Mouse (Mus musculus) heart, adult 2 months (tissue): Measurements from ENCODE around the gene Vwa8. TPM values are rescaled to one million over a fixed set of nuclear protein-coding genes. Genes with fewer than 3 reads are reported as not detected.

Experiments used
- DNase-seq, 2 experiments: peaks; one replicate each; pipeline ENCODE4 v3.0.0; 2021
- H3K27ac ChIP-seq: fragments of 200-600 bp; 2 replicates; pipeline ENCODE4 v1.8.1; 2022
- H3K27me3 ChIP-seq: fragments of 200-500 bp; 2 replicates; pipeline ENCODE4 v1.6.1; 2012; ENCODE audit warnings: mild to moderate bottlenecking, low read length, inconsistent platforms, mixed read lengths; ENCODE audit not compliant: control insufficient read depth, insufficient read depth
- H3K36me3 ChIP-seq: fragments of 200-500 bp; 2 replicates; pipeline ENCODE4 v1.6.1; 2012; ENCODE audit warnings: low read length, inconsistent platforms; ENCODE audit not compliant: control insufficient read depth, insufficient read depth
- H3K4me1 ChIP-seq: fragments of 200-500 bp; 2 replicates; pipeline ENCODE4 v1.6.1; 2011; ENCODE audit warnings: low read length; ENCODE audit not compliant: control insufficient read depth, insufficient read depth
- H3K4me3 ChIP-seq: fragments of 200-600 bp; 2 replicates; pipeline ENCODE4 v1.8.1; 2022
- H3K79me2 ChIP-seq: fragments of 200-500 bp; replicated peaks from 2 replicates; pipeline ENCODE4 v1.6.1; 2012; ENCODE audit warnings: mild to moderate bottlenecking, inconsistent platforms, low read length, moderate library complexity, mixed read lengths; ENCODE audit not compliant: control insufficient read depth, insufficient read depth
- H3K9ac ChIP-seq: fragments of 200-500 bp; 2 replicates; pipeline ENCODE4 v1.6.1; 2012; ENCODE audit warnings: low read depth, mild to moderate bottlenecking, control low read depth, inconsistent platforms, low read length, mixed read lengths
- CTCF ChIP-seq: fragments of 200-600 bp; IDR thresholded peaks from 2 replicates; pipeline ENCODE4 v1.8.1; 2022; ENCODE audit warnings: antibody characterized with exemption, mild to moderate bottlenecking, moderate library complexity
- EP300 ChIP-seq: fragments of 200-500 bp; IDR thresholded peaks from 2 replicates; pipeline ENCODE4 v1.6.1; 2011; ENCODE audit warnings: low read depth, low read length, control low read depth; ENCODE audit not compliant: insufficient read depth
- POLR2A ChIP-seq: fragments of 200-500 bp; IDR thresholded peaks from 2 replicates; pipeline ENCODE4 v1.6.1; 2011; ENCODE audit warnings: mild to moderate bottlenecking, low read depth, low read length, control low read depth; ENCODE audit not compliant: insufficient read depth
- WGBS: fragments of 180-500 bp; shearing (Covaris S2); methylation state at CpG from one replicate; pipeline ENCODE4 v1.1.7; 2018; 5-methylcytosine and 5-hydroxymethylcytosine counted together
- intact Hi-C: fragments of 180-260 bp; cut with DNase I; formaldehyde crosslinking; loops from one replicate; pipeline ENCODE4 v1.15.1; 2025
- polyA plus RNA-seq: library from polyadenylated mRNA; depleted of rRNA; stranded (reverse); fragments of >200 nt; gene quantifications from 2 replicates; pipeline ENCODE4 v1.2.3, GENCODE M21; 2012
- total RNA-seq, 2 experiments: library from RNA; stranded (reverse); gene quantifications; 2 replicates each; pipeline ENCODE4 v1.2.3; 2021

Gene Vwa8
- total and polyA plus RNA-seq, 3 experiments: 58.8 to 177 (median 150) TPM

DNA sequence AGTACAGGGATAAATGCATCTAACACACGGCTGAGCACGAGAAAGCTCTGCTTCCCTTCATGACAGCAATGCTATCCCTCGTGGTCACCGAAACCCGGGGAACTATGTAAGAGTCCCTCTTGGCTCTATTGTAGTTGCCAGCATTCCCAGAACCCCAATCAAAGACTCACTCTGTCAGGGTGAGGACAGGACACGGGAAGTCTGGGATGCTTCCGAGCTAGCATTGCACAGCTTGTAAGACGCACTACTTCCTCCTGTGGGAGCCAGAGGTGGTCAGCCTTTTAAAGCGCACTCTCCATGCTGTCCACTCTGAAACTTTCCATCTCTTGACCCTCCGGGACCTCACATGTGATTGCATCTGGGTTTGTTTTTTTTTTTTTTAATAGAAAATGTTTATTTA is 335.2 kb downstream of the Vwa8 start:
- Histone ChIP-seq H3K36me3 (no peaks in the 10 kb centered on the region; the same call in 1 of the 2 replicates), H3K27me3 (no peaks in the 10 kb centered on the region), H3K4me3 (0 out of 2 replicates have a peak overlapping the region, but pooled peaks have one; percentile 8), H3K79me2 (no peaks in the 10 kb centered on the region), H3K9ac (peak overlapping the region; percentile 12; the same call in 1 of the 2 replicates), H3K4me1 (peaks cover 18% of the 10 kb centered on the region), H3K27ac (peak overlapping the region; percentile 93)
- 38% methylated on average over 10 of the region's 10 CpGs for WGBS
- peak; percentile 30 to 37 for DNase-seq
- intact Hi-C loops: loop anchor here (5.0 kb wide), 1 partner anchor 113 kb away; no protein-coding TSS in a partner anchor
- TF ChIP-seq CTCF (no peak), EP300 (peak; percentile 71; the same call in 1 of the 2 replicates), POLR2A (peak; percentile 48; the same call in 1 of the 2 replicates)

DNA sequence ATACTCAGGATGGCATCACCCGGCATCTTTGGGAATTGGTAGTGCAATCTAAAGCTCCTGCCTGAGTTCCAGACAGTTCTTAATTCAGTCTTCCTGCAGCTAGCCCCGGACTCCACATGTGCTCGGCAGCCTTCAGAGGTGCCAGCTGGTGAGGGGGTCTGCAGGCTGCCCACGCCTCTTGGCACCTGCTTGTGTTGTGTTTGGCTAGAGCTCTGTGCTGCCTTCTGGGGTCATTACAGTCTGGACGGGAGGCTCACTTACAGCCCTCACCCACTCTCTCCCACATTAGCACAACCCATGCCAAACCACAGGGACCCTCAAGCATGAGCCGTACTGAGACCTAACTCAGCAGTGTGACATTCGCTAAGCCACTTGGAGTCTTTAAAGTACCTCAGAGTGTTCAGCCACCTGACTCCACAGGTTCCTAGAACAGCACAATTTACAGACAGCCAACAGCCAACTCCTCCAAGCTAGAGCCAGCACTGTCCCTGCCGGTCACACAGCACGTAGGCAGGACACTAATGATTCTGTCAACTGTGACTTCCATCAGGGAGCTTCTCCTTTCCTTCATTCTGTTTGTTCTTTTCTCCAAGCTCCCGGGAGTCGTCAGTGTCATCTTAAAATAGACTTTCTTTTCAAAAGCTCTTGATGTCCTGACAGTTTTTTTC is 336.3 kb downstream of the Vwa8 start:
- 73% methylated on average over 11 of the region's 11 CpGs for WGBS
- H3K27me3 ChIP-seq: no peaks in the 10 kb centered on the region
- H3K4me1 ChIP-seq: peaks cover 11% of the 10 kb centered on the region
- H3K4me3 ChIP-seq: no peak overlapping the region
- no peaks in the 10 kb centered on the region; the same call in 1 of the 2 replicates for H3K36me3 ChIP-seq
- TF ChIP-seq CTCF (no peak), POLR2A (no peak), EP300 (no peak)
- no peak for DNase-seq
- H3K79me2 ChIP-seq: no peaks in the 10 kb centered on the region
- no peak overlapping the region for H3K27ac ChIP-seq
- H3K9ac ChIP-seq: no peak overlapping the region
- intact Hi-C loops: no loop called here

DNA sequence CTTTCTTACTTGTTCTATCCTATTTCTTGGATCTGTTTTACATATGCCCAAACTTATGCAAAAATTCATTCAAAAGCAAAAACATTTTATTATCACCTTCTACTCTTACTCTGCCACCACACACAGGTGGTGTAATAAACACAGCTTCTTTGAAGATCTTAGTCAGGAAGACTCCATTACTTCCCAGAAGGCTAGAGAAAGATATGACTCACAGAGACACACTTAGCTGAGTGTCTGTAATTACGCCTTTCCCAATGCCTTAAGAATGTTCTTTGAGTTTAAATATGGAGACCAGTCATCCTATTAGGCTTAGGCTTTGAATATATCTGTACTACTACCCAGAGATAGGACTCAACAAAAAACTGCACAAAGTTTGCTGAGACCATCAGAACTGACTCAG is 338.1 kb downstream of the Vwa8 start:
- no peak overlapping the region for H3K9ac ChIP-seq
- intact Hi-C loops: no loop called here

DNA sequence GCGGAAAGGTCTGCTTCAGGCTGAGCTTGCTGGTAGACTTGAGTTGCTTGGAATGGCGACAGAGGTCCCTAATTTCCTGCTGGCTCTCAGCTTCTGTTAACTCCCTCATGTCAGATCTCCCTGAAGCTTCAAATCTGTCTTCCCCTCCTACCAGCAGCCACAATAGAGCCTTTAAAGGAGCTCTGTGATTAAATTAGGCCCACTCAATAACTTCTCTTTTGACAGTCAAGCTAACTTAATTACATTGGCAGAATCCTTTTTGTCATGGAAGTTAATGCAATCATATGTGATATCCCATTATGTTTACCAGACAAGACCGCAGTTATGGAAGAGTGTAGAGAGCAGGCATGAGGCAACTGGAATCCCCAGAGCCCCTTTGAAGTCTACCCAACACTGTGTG is 347.9 kb downstream of the Vwa8 start:
- Histone ChIP-seq H3K27me3 (no peaks in the 10 kb centered on the region), H3K27ac (no peak overlapping the region), H3K79me2 (no peaks in the 10 kb centered on the region), H3K9ac (no peak overlapping the region), H3K4me1 (no peaks in the 10 kb centered on the region; the same call in 1 of the 2 replicates), H3K36me3 (no peaks in the 10 kb centered on the region), H3K4me3 (no peak overlapping the region)
- no peak for DNase-seq
- WGBS: 67% methylated on average over 3 of the region's 3 CpGs
- TF ChIP-seq POLR2A (no peak), EP300 (no peak), CTCF (no peak)
- intact Hi-C loops: no loop called here

More for the DNA sequence above, 338.1 kb downstream of the Vwa8 start:
- no peaks in the 10 kb centered on the region for H3K79me2 ChIP-seq
- peaks cover 9% of the 10 kb centered on the region for H3K4me1 ChIP-seq
- H3K36me3 ChIP-seq: no peaks in the 10 kb centered on the region; the same call in 1 of the 2 replicates
- no peaks in the 10 kb centered on the region for H3K27me3 ChIP-seq
- DNase-seq: no peak
- H3K27ac ChIP-seq: no peak overlapping the region
- no peak overlapping the region for H3K4me3 ChIP-seq
- 96% methylated on average over 1 of the region's 1 CpGs for WGBS
- no peak for TF ChIP-seq EP300
- no peak for TF ChIP-seq POLR2A
- TF ChIP-seq CTCF: no peak

DNA sequence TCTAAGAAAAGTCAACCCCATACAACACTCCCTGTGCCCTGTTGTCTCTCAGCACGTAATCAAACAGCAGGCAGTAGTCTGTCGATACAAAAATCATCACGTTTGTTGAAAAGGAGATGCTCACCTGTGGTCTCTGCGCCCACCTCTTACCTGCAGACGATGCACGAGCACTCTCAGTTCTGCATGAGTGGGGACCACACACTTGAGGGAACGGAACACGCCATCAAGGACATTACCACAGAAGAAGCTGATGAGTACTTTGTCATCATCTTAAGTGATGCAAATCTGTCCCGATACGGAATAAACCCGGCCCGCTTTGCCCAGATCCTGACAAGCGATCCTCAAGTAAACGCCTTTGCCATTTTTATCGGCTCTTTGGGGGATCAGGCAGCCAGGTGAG is 349.2 kb downstream of the Vwa8 start:
- WGBS: 94% methylated on average over 15 of the region's 15 CpGs
- H3K4me1 ChIP-seq: no peaks in the 10 kb centered on the region; the same call in 1 of the 2 replicates
- no peak overlapping the region for H3K27ac ChIP-seq
- no peaks in the 10 kb centered on the region for H3K36me3 ChIP-seq
- H3K27me3 ChIP-seq: no peaks in the 10 kb centered on the region
- no peak overlapping the region for H3K4me3 ChIP-seq
- TF ChIP-seq POLR2A: no peak
- TF ChIP-seq CTCF: no peak
- TF ChIP-seq EP300: no peak
- H3K79me2 ChIP-seq: no peaks in the 10 kb centered on the region
- H3K9ac ChIP-seq: no peak overlapping the region
- intact Hi-C loops: no loop called here
- DNase-seq: no peak
